Mouse (Mus musculus) adrenal gland, adult 8-10 months (tissue): ENCODE results near the gene Spatc1l. TPM values are rescaled to one million over a fixed set of nuclear protein-coding genes. Genes with fewer than 3 reads are reported as not detected.
A peak's percentile ranks its signal among the peaks of the same experiment; 100 is the strongest.

Experiments used
- DNase-seq: peaks from one replicate; pipeline ENCODE4 v3.0.0; 2022
- total RNA-seq, 4 experiments: library from RNA; stranded (reverse); gene quantifications; 2 replicates each; pipeline ENCODE4 v1.2.4; 2022

Spatc1l gene
- not detected for total RNA-seq

DNA sequence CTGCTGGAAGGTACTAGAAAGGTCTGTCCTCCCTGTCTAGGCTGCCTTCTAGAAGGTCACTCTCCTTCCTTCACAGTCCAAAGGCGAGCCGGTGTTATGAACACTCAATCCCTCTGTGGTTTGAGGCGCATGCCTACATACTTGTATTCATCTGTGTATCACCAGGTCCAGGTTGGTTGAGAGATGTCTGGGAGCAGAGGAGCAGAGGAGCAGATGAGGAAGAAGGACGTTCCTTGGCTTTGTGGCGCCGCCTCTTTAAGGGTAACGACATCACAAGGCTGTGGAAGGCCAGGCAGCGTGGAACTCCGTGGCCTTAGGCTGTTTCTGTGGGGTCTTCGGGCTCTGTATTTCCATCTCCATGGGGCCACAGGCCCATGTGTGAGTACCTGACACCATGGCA lies at the start of gene Spatc1l:
Spatc1l (plus strand) TSS at position 301 of the 400 bp plus-strand sequence.
- no peak for DNase-seq

DNA sequence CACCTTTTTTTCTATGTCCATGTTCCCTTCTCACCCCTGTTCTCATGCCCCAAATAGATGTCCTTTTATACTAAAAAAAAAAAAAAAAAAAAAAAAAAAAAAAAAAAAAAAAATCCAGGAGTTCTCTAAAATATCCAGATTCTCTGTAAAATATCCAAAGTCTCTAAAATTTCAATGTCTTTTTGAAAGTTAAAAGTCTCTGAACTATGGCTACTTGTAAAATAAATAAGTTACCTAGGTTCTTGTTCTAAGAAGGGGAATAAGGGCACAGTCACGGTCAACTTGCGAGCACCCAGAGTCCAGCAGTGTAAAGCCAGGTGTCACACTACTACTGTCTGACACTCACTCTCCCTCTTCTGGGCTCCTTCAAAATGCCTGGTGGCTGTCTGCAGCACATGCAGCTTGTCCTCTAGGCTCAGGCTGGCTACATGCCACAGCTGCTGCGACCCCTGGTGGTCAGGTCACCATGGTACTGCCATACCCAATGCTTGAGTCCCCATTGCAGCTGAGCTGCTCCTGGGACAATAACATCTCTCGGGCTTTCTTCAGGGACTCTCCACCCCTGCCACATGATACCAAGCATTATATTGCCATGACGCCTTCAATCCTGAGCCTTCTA lies 49.0 kb upstream of the Spatc1l start:
- DNase-seq = peak; percentile 36

DNA sequence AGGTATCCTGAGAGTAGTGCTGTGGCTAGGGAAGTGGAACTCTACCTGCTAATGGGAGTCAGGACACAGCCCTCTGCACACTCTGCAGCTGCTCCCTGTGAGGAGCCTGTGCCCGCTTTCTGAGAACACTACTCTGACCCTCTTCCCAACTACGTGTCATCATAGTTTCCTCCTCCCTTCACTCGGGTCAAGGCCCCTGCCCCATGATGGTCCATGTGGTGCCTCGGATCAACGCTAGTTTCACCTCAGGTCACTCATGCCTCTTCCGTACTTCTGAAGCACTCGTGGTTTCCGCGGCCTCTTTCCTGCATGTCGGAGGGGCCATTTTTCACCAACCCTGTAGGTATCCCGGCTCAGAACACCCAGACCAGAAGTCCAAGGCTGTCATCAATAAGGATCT lies 31.1 kb upstream of the Spatc1l start:
- no peak for DNase-seq

DNA sequence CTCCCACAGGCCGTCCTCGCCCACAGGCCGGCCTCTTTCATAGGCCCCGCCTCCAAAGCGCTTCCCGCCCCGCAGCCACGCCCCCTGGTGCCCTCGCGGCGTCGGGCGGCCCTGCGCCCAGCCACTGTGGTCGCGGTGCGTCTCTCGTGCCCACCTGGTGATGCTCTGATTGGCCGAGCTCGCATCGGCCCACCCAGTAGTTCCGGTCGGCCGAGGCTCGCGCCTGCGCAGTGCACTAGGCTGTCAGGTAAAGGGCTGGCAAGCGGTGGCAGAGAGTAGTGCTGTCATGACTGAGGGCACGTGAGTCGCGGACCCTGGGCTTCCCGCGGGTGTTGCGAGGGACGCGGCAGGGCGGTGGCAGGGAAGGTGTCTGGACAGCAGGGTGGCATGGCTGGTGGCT lies 30.7 kb upstream of the Spatc1l start, which contains the start of gene Lss:
Lss (plus strand) TSS at position 214 of the 400 bp plus-strand sequence.
- peak; percentile 97 for DNase-seq

DNA sequence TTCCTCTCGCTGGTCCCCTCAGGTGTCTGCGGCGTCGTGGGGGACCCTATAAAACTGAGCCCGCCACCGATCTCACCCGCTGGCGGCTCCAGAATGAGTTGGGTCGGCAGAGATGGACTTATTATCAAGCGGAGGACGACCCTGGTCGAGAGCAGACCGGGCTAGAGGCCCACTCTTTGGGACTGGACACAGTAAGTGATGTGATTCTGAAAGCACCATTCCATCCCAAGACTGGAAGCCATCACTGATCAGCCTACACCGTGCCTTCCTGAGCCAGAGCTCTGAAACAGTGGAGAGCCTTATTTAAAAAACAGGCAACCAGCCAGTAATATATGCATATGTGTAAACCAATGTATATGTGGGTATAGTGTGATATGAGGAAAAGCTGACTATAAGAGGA lies 30.2 kb upstream of the Spatc1l start:
- DNase-seq = no peak

DNA sequence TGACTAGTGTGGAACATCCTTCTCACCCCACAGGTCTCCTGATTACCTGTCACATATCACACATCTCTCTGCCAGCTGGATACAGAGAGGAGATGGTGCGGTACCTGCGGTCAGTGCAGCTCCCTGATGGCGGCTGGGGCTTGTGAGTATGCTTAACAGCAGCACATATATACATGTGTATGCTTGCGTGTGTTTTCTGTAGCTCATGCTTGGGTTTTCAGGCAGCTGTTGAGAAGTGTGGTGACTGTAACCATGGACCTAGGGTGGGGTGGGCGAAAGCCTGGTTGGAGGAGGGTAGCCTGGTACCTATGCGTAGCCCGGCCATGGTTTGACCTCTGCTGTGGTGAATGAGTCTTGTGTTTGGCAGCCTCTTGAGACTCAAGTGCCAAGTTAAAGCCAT lies 26.5 kb upstream of the Spatc1l start:
- no peak for DNase-seq

DNA sequence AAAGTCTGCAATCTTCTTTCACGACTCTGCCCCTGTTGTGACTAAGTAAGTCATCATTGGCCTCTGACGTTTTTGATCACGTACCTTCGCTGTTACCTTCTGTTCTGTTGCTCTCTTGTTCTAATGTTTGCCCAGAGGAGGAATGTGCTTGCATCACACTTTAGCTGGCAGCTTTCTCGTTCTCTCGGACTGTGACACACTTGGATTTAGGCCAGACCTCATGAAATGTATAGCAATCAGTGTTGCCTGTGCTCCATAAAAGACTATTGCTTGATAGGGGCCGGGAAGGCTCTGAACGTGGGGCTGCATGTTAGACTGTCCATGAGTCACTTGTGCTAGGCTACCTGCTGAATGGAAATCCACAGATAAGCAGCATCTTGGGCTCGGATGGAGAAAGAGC lies 24.5 kb upstream of the Spatc1l start:
- no peak for DNase-seq

DNA sequence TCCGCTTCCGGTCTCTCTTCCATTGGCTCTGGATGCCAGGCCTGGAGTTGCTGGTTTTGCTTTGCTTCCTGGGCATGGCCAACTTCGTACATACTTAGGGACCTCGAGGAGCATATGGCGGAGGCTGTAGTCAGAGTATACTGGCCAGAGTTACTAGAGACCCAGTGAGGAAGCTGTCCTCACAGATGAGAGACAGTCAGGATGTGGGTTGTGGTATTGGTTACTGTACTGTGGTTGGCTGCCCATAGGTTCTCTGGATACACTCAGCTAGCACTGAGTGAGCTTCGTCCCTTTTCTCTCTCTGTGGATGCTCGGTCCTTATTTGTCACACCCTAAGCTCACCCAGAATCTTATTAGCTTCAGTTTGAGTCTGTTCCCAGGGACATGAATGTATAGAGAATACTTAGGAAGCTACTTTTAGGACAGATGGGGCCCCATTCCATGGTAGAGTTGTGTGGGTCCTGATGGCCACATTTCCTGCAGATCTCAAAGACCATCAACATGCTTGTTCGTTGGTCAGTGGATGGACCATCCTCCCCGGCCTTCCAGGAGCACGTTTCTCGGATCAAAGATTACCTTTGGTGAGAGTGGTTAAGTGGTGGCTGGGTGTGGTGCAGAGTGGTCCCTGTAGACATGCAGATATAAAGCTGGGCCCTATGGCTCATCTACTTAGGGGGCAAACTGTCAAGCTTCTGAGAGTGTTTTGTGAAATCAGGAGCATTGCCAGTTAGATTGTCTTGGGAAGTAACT lies 20.6 kb upstream of the Spatc1l start:
- no peak for DNase-seq

DNA sequence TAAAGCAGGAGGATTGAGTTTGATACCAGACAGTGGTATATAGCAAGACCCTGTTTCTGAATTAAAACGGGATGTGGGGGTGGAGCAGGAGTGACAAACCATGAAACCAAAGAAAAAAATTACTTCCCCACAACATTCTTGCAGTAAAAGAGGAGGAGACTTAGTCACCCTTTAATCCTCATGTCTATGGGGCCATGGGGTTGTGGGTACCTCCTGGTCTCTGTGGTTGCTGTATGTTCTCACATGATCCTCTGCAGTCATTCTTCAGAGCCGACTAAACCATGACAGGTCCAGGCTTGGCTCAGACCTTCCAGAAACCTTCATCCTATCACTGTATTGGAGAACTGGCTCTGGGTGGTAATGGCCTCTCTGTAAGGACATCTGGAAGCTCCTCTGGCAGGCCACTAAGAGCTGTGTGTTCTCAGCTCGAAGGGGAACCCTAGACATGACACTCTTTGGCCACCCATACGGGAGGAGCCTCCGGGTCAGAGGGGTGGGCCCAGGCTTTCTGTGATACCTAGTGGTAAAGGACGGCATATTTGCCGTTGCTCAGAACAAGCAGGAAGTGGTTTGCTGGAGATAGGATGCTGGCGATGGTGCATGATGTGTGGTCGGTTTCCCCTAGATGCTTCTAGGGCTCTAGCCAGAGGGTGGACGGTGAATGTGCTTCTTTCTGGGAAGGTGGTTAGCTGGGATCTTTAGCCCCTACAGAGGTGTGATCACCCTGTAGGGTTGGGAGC lies 19.3 kb upstream of the Spatc1l start:
- no peak for DNase-seq

DNA sequence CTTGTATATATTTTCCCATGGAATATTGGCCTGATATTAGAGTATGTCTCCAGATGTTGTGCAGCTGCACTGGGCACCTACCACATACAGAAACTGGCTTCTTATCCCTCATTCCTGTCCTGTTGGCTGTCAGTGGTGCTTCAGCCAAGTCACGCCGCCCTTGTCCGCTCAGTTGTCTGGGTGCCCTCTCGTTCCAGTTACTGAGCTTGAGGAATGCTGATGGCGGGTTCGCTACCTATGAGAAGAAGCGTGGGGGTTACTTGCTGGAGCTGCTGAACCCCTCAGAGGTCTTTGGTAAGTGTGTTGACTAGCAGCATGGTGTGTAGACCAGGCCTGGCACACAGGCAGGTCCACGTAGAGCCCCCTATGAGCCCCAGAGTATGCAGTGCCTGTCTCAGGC lies 15.5 kb upstream of the Spatc1l start:
- DNase-seq = no peak

DNA sequence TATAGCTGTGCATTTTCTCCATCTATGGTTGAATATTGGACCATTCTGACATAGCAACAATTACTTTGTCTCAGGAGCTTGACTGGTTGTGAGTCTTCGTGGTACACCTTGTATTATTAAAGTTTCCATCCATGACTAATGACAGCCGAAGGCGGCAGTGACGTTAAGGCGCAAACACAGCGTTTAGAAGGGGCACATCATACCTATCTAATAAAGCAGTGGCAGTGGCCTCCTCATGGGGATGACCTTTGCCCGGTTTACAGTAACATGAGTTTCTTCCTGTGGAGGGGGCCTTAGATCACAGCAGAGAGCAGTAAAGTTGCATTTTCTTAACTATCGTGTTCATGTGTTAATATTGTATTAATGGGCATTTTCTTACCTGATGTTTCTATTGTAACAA lies 13.9 kb upstream of the Spatc1l start:
- DNase-seq = no peak

DNA sequence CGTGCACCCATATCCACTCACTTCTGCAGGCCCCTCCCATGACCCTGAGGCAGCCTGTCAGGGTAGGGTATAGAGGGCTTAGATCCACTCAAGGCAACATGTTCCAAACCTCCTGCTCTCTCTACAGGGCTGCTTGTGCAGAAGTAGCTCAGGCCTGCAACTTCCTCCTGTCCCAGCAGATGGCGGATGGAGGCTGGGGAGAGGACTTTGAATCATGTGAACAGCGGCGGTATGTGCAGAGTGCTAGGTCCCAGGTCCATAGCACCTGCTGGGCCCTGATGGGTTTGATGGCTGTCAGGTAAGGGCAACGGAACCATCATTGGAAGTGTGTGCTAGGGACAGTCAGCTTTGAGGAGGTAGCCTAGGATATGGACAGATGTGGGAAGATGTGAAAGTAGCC lies 11.6 kb upstream of the Spatc1l start:
- no peak for DNase-seq

DNA sequence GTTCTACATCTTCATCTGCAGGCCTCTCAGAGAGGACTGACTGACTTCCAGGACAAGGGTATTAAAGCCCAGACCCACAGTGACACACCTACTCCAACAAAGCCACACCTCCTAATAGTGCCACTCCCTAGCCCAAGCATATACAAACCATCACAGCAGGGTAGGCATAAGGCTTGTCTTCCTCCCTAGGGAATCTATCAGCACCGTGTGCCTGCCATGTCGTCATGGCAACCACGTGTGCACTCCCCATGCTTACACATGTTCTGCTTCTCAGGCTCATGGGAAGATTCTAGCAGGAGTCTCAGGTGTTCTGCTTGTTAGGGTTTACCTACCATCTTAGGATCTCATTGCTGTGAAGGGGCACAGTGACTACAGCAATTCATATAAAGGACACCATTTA lies 10.5 kb upstream of the Spatc1l start:
- no peak for DNase-seq

DNA sequence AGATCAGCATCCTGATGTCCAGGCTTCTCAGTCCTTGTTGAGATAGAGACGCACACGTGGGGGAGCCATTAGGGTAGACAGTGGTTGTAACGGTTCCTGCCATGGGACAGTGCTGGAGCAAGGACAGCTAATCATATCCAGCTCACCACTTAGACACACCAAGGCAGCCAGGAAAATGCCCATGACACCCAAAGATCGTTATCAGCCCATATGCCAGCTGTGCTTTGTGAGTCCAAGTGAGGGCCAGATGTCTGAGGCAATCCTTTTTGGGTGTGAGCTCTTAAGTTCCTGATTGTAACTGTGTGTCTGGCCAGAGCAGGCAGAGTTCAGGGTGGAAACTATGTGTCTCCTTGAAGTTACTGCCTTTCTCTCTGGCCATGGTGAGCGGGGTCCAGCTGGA lies 8.0 kb upstream of the Spatc1l start:
- no peak for DNase-seq

DNA sequence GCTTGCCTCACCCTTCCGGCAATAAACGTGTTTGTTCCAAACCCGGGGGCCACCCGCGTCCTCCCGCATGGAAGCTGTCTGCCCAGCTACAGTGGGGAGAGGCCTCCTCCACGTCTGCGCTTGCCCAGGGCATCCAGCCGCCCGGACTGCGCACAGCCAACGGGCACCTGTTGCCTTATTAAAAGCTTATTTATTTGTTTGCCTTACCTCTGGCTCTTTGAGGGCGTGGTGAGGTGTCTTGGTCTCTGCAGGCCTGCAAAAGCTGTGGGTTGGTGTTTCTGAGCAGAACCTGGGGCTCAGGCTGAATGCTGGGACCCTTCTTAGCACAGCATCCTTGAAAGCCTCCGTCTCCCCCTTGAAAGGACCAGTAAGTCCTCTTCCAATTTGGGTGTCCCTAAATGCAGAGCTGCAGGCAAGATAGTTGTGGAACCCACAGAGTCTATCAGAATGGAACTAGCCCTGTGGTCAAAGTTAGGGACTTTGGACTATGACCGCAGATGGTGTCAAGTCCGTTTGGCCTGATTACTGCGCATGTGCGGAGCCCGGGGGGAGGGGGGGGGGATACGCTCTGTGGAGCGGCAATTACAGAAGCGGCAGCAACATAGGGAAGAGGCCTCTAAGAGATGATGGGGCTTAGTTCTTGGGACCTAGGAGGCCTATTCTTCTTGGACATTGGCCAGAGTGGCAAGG lies 8.1 kb downstream of the Spatc1l start:
- DNase-seq = no peak

DNA sequence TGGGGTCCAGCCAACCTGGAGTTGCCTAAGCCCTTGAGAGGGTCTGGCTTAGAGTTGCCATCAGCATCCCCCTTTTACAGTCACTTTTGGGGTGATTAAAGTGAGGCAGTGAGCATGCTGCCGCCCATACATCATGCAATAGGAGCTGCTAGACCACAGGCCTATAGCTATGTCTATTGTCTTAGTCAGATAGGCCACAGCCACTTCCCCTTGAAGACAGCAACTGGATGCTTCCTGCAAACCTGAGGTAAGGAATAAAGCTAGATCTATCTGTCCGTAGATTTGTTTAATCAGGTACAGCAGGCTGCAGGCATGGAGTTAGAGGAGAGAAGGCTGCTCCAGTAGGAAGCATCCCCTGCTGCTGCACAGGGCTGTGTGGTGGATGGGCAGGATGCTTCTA lies 9.0 kb downstream of the Spatc1l start:
- no peak for DNase-seq

DNA sequence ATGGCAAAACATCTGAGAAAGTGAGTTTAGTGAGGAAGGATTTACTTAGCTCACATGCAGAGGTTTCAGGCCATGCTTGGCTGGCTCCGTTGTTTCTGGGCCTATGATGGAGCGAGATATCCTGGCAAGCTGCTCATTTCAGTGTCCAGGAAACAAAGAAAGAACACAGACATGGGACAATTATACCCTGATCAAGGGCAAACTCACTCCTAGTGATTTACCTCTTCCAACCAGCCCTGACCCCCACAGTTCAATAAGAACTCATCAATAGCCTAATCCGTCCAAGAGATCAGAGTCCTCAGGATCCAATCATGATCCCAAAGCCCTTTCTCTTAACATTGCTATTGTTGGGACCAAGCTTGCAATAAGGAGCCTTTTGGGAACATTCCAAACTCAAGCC lies 10.1 kb downstream of the Spatc1l start:
- DNase-seq = no peak

DNA sequence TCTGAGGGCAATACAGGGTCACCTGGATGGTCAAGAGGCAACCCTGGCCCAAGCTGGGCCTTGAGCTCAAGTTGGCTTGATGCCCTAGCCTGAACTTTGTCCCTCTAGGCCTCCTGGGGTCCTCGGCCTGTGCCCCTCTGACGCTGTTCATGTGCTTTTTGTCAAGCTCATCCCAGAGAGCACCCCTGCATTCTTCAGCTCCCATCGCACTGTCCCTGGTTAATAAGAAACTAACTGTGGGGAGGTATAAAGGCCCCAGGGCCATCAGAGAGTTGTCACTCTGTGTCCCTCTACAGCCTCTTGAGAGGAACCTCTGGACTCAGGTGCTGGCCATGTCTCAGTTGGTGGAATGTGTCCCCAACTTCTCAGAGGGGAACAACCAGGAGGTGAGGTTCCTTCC lies 13.3 kb downstream of the Spatc1l start, which contains the start of gene Ftcd:
Ftcd (plus strand) TSS at position 275 of the 400 bp plus-strand sequence.
- DNase-seq = no peak

DNA sequence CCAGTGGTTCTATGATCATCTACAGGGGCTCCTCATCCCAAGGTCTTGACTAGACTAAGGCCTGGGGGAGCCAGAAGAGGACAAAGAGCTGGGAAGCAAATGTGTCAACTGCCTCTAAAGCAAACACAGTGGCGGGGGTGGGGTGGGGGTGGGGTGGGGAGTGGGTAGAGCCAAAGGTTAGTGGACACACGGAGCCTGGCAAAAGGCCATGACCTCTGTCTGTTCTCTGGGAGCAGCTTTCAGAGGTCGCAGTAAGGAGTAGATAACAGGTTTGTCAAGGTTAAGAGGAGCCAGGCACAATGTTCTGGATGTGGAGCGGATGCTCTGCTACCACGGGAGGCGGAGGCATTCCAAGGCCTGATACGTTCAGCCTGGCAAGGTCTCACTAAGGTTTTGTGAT lies 14.8 kb downstream of the Spatc1l start:
- DNase-seq = no peak

DNA sequence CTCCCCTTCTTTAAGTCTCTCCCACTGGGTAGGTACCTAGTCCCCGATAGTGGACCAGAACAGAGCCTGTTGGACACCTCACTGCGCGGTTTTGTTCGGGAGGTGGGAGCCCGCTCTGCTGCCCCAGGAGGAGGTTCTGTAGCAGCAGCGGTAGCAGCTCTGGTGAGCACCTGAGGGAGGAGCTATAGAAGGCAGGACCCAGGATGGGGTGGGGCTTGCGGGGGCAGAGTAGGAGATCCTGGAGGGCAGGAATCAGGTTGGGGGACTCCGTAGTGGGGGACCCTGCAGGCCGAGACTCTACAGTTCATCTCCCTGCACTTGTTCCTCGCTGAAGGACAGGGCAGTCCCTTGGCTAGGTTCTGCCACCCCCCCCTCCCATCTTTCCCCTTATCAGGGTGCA lies 22.1 kb downstream of the Spatc1l start:
- DNase-seq = no peak

DNA sequence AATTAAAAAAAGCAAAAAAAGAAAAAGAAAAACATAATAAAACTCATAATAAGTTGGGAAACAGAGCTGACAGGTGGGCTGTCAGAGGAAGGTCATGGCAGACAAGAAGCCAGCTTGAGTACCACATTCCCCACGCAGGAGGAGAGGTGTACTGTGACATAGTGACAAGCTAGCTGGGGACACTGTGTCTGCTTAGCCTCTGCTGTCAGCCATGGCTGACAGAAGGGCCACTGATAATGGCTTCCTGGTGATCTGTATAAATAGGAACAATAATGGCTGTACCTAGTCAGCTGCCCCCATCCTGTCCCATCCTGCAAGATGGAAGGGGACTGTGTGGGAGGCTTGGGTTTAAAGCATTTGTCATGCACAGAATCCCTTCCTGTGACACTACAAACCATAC lies 24.1 kb downstream of the Spatc1l start:
- no peak for DNase-seq

DNA sequence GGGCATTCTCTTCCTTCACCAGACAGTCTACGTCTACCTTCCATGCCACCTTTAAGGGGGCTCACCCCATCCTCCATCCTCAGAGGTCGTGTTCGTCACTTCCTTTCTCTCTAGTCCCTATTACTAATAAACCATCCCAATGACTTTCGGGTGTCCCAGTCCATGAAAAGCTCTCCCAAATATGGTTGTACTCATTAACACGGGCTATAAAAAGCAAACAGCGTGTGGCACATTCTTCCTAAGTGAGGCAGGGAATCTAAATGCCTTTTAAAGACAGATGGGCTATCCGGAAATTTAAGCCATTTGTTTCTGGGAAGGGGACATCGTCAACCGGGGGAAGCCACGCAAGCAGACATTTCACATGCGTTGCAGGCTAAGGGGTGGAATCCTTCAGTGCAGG lies 28.1 kb downstream of the Spatc1l start:
- no peak for DNase-seq

DNA sequence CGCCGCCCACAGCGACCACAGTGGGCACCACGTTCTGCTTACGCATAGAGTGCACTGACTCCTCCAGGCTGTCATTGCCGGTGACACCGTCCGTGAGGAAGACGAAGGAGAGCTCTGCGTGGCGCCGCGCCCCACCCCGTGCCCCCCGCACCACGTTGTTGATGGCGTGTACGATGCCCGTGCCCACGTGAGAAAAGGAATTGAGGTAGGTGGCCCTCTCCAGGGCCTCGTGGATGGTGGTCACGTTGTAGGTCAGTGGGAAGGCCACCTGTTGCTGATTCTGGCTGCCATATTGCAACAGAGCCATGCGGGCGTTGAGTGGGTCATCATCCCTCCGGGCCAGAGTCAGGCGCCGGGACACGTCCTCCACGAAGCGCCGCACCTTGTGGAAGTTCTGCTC lies 34.3 kb downstream of the Spatc1l start:
- DNase-seq = no peak
